Mouse (Mus musculus): ENCODE measurements around the gene Fgfr1op. TPM values are rescaled to one million over a fixed set of nuclear protein-coding genes. Genes with fewer than 3 reads are reported as not detected.

Fgfr1op gene
- polyA plus RNA-seq, 1 experiment from 2014 or later = 64.0 TPM

DNA sequence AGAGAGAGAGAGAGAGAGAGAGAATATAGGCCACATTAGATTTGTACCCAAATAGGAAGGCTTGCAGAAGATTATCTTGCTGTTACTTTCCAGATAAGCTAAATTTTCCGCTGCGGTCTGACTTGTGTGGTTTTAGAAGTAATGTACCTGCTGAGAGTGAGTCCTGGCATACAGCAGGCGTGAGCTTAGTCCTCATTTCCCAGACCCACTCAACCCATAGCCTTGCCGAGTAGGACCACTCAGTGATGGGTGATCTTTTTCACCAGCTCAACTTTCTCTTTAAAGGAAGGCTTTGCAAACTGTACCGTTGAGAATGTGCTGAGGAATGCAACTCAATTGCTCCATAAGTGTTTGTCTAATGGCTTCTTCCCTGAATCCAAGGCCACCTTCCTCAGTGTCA is 41.4 kb downstream of the Fgfr1op start:
- no peaks in the 10 kb centered on the region for H3K4me1 ChIP-seq (ENCODE audit: control insufficient read depth, insufficient read depth, low read length)
- no peaks in the 10 kb centered on the region for H3K9me3 ChIP-seq (ENCODE audit: control insufficient read depth, low read length)
- 81% methylated on average over 5 of the region's 5 CpGs for WGBS
- H3K4me3 ChIP-seq (ENCODE audit: low read depth, low read length) = no peak overlapping the region
- H3K27ac ChIP-seq (replicated peaks; ENCODE audit: low read depth, low read length) = no peak overlapping the region
- no peak overlapping the region for H3K9ac ChIP-seq (ENCODE audit: low read length)
- H3K4me2 ChIP-seq (ENCODE audit: low read depth, severe bottlenecking) = no peak overlapping the region
- H3K27me3 ChIP-seq (ENCODE audit: control insufficient read depth, insufficient read depth, low read length) = no peaks in the 10 kb centered on the region
- H3K36me3 ChIP-seq (ENCODE audit: control insufficient read depth, insufficient read depth, low read length) = no peaks in the 10 kb centered on the region
- no peak for DNase-seq (ENCODE audit: low spot score)
- no peak for ATAC-seq (ENCODE audit: insufficient number of reproducible peaks, low FRiP score, low TSS enrichment, low read depth)

DNA sequence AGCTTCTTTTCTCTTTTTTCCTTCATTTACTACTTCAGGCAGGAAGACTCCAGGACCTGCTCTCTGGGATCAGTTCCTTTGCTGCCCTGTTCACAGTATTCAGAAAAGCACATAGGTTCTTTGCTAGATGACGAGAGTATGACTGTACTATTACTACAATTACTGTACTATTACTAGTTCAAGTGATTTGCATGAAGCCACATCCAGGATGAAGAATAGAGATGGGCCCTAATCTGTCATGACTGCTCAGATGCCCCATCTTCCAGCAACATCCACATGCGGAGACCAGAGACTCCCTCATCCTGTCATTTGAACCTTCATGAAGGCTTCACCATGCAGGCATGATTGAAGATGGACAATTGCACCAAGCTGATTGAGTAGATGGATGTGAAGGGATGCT is 44.4 kb downstream of the Fgfr1op start:
- no peak for DNase-seq (ENCODE audit: low spot score)
- ATAC-seq (ENCODE audit: insufficient number of reproducible peaks, low FRiP score, low TSS enrichment, low read depth) = no peak
- H3K27me3 ChIP-seq (ENCODE audit: control insufficient read depth, insufficient read depth, low read length) = no peaks in the 10 kb centered on the region
- WGBS = 87% methylated on average over 2 of the region's 2 CpGs
- H3K27ac ChIP-seq (replicated peaks; ENCODE audit: low read depth, low read length) = no peak overlapping the region
- no peak overlapping the region for H3K4me2 ChIP-seq (ENCODE audit: low read depth, severe bottlenecking)
- H3K4me1 ChIP-seq (ENCODE audit: control insufficient read depth, insufficient read depth, low read length) = no peaks in the 10 kb centered on the region
- no peak overlapping the region for H3K4me3 ChIP-seq (ENCODE audit: low read depth, low read length)
- no peaks in the 10 kb centered on the region for H3K9me3 ChIP-seq (ENCODE audit: control insufficient read depth, low read length)
- H3K36me3 ChIP-seq (ENCODE audit: control insufficient read depth, insufficient read depth, low read length) = no peaks in the 10 kb centered on the region
- H3K9ac ChIP-seq (ENCODE audit: low read length) = no peak overlapping the region

DNA sequence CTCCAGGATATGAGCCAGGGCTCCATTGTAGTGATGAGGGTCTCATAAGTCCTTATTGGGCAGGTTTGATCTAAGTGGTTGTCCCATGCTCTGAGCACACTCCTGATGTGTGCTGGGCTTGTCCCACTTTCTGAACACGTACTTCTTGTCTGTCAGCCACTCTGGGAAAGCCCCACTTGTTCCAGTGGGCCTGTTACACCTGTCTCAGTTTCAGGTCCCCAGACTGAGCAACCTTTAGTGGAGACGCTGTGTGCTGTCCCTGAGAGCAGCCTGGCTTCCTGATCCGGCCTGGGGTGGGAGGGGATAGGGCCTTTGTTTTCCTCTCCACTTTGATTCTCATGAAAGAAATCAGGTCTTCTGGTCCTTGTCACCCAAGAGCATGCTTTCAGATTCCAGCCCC is 44.9 kb downstream of the Fgfr1op start:
- Histone ChIP-seq H3K27me3 (ENCODE audit: control insufficient read depth, insufficient read depth, low read length) (no peaks in the 10 kb centered on the region), H3K4me2 (ENCODE audit: low read depth, severe bottlenecking) (no peak overlapping the region), H3K9ac (ENCODE audit: low read length) (no peak overlapping the region), H3K27ac (replicated peaks; ENCODE audit: low read depth, low read length) (no peak overlapping the region), H3K4me3 (ENCODE audit: low read depth, low read length) (no peak overlapping the region), H3K9me3 (ENCODE audit: control insufficient read depth, low read length) (no peaks in the 10 kb centered on the region), H3K4me1 (ENCODE audit: control insufficient read depth, insufficient read depth, low read length) (no peaks in the 10 kb centered on the region), H3K36me3 (ENCODE audit: control insufficient read depth, insufficient read depth, low read length) (no peaks in the 10 kb centered on the region)
- DNase-seq (ENCODE audit: low spot score) (no peak), ATAC-seq (ENCODE audit: insufficient number of reproducible peaks, low FRiP score, low TSS enrichment, low read depth) (no peak)
- 69% methylated on average over 3 of the region's 3 CpGs for WGBS

DNA sequence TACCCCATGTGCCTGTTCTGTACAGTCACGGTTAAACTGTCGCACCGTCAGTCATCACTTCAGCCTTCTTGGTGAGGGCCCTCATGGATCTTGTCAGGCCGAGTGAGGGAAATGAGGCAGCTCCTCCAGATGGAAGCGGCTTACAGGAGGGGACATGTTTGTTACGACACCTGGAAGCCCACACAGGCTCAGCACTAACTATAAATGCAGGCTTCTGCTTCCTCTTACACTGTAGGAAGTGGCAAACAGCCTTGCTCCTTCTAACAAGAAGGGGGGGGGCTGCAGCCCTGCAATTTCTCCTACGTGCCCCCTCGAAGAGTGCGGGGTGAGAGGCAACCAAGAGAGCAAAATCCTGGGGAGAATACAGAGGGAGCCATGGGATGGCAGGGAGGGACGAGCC is 45.4 kb downstream of the Fgfr1op start:
- DNase-seq (ENCODE audit: low spot score) (no peak), ATAC-seq (ENCODE audit: insufficient number of reproducible peaks, low FRiP score, low TSS enrichment, low read depth) (no peak)
- no peak overlapping the region for H3K4me3 ChIP-seq (ENCODE audit: low read depth, low read length)
- H3K9me3 ChIP-seq (ENCODE audit: control insufficient read depth, low read length) = no peaks in the 10 kb centered on the region
- H3K36me3 ChIP-seq (ENCODE audit: control insufficient read depth, insufficient read depth, low read length) = no peaks in the 10 kb centered on the region
- no peak overlapping the region for H3K9ac ChIP-seq (ENCODE audit: low read length)
- H3K27ac ChIP-seq (replicated peaks; ENCODE audit: low read depth, low read length) = no peak overlapping the region
- H3K4me1 ChIP-seq (ENCODE audit: control insufficient read depth, insufficient read depth, low read length) = no peaks in the 10 kb centered on the region
- H3K27me3 ChIP-seq (ENCODE audit: control insufficient read depth, insufficient read depth, low read length) = no peaks in the 10 kb centered on the region
- 85% methylated on average over 10 of the region's 10 CpGs for WGBS
- H3K4me2 ChIP-seq (ENCODE audit: low read depth, severe bottlenecking) = no peak overlapping the region

DNA sequence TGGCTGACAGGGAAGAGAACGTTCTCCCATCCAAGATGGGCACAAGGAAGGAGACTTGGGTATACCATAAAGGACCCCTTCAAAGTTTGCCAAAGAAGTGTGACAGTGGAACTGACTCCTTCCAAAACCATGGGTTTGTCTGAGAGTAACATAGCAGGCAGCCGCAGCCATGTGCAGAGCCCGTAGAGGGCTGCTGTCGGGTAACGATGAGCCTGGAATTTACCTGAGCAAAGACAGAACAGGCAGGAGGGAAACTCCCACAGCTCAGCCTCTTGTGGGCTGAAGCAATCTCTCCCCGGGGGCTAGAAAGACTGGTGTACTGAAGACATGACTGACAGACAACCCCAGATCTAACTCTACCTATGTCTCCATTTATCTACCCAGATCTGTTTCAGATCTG is 46.1 kb downstream of the Fgfr1op start:
- no peaks in the 10 kb centered on the region for H3K36me3 ChIP-seq (ENCODE audit: control insufficient read depth, insufficient read depth, low read length)
- no peak overlapping the region for H3K4me2 ChIP-seq (ENCODE audit: low read depth, severe bottlenecking)
- no peak overlapping the region for H3K4me3 ChIP-seq (ENCODE audit: low read depth, low read length)
- WGBS = 85% methylated on average over 6 of the region's 6 CpGs
- H3K9ac ChIP-seq (ENCODE audit: low read length) = no peak overlapping the region
- no peaks in the 10 kb centered on the region for H3K27me3 ChIP-seq (ENCODE audit: control insufficient read depth, insufficient read depth, low read length)
- no peaks in the 10 kb centered on the region for H3K9me3 ChIP-seq (ENCODE audit: control insufficient read depth, low read length)
- no peak for ATAC-seq (ENCODE audit: insufficient number of reproducible peaks, low FRiP score, low TSS enrichment, low read depth)
- DNase-seq (ENCODE audit: low spot score) = no peak
- H3K4me1 ChIP-seq (ENCODE audit: control insufficient read depth, insufficient read depth, low read length) = no peaks in the 10 kb centered on the region
- no peak overlapping the region for H3K27ac ChIP-seq (replicated peaks; ENCODE audit: low read depth, low read length)

DNA sequence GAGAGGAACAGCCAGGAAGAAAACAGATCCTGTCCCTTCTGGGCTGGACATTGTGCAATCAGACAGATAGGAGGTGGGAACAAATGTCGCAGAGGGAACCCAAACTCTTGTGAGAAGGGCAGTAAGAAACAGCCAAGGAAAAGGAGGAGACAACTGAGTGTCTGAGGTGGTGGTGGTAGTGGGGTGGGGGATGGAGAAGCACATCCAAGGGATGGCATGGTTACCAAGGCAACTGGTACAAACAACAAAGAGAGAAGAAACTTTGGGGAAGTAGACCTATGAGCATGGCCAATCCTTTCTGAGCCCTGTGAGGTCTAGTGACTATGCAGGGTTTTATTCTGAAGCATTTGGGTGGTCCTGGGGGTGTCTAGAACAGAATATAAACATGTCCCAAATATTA is 49.1 kb downstream of the Fgfr1op start:
- no peak for ATAC-seq (ENCODE audit: insufficient number of reproducible peaks, low FRiP score, low TSS enrichment, low read depth)
- H3K9ac ChIP-seq (ENCODE audit: low read length) = no peak overlapping the region

DNA sequence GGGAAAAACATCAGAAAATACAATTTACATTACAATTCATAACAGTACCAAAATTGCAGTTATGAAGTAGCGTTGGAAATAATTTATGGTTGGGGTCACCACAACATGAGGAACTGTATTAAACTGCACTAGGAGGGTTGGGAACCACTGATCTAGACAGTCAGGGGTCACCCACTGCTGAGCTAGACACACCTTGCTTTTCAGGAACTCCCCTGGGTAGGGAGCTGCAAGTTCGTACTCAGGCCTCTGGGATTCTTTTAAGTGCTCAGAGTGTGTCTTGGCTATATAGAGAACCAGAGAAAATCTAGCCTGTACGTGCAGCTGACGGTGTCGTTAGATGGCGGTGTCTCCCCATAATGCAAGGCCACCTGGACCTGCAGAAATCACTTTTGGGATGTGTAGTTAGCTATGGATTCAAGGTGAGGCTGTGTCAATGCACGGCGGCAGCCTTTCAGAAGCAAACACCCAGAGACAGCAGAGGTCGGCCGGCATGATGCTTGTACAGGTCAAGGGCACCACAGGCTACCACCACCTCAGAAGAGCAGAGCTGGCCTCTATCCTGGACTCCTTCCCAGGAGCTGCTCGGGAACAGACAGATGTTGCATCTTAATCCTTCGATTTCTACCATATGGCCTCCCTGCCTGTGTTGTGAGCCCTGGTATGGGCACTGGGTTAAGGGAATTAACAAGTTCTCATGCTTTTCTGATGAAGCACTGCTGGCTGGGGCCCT is 49.9 kb downstream of the Fgfr1op start:
- Histone ChIP-seq H3K9ac (ENCODE audit: low read length) (no peak overlapping the region), H3K4me2 (ENCODE audit: low read depth, severe bottlenecking) (no peak overlapping the region), H3K27me3 (ENCODE audit: control insufficient read depth, insufficient read depth, low read length) (no peaks in the 10 kb centered on the region), H3K4me1 (ENCODE audit: control insufficient read depth, insufficient read depth, low read length) (no peaks in the 10 kb centered on the region), H3K36me3 (ENCODE audit: control insufficient read depth, insufficient read depth, low read length) (no peaks in the 10 kb centered on the region), H3K9me3 (ENCODE audit: control insufficient read depth, low read length) (no peaks in the 10 kb centered on the region), H3K27ac (replicated peaks; ENCODE audit: low read depth, low read length) (no peak overlapping the region), H3K4me3 (ENCODE audit: low read depth, low read length) (no peak overlapping the region)
- ATAC-seq (ENCODE audit: insufficient number of reproducible peaks, low FRiP score, low TSS enrichment, low read depth) (no peak), DNase-seq (ENCODE audit: low spot score) (no peak)
- 88% methylated on average over 12 of the region's 12 CpGs for WGBS

More for the DNA sequence above, 49.1 kb downstream of the Fgfr1op start:
- Histone ChIP-seq H3K4me2 (ENCODE audit: low read depth, severe bottlenecking) (no peak overlapping the region), H3K4me3 (ENCODE audit: low read depth, low read length) (no peak overlapping the region), H3K4me1 (ENCODE audit: control insufficient read depth, insufficient read depth, low read length) (no peaks in the 10 kb centered on the region), H3K27ac (replicated peaks; ENCODE audit: low read depth, low read length) (no peak overlapping the region), H3K27me3 (ENCODE audit: control insufficient read depth, insufficient read depth, low read length) (no peaks in the 10 kb centered on the region), H3K36me3 (ENCODE audit: control insufficient read depth, insufficient read depth, low read length) (no peaks in the 10 kb centered on the region), H3K9me3 (ENCODE audit: control insufficient read depth, low read length) (no peaks in the 10 kb centered on the region)
- no peak for DNase-seq (ENCODE audit: low spot score)
- WGBS = 88% methylated on average over 1 of the region's 1 CpGs

DNA sequence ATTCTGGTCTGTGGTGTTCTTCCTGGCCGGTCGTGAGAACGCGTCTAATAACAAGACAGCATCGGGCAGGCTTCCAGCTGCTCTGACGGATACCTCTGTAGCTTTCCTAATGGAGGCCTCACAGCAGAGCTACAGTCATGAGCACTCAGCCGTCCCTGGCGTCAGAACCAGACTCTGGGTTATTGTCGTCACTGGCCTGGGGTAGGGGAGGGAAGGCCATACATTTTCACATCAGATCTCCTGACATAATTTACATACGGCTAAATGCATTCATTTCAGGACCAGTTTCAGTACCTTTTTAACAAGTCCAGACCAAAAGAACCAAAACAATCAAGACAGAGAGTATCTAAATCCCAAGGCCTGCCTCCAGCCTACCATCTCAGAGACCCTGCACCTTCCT is 57.9 kb downstream of the Fgfr1op start:
- no peaks in the 10 kb centered on the region for H3K36me3 ChIP-seq (ENCODE audit: control insufficient read depth, insufficient read depth, low read length)
- no peak overlapping the region for H3K4me2 ChIP-seq (ENCODE audit: low read depth, severe bottlenecking)
- ATAC-seq (ENCODE audit: insufficient number of reproducible peaks, low FRiP score, low TSS enrichment, low read depth) (no peak), DNase-seq (ENCODE audit: low spot score) (no peak)
- H3K27me3 ChIP-seq (ENCODE audit: control insufficient read depth, insufficient read depth, low read length) = no peaks in the 10 kb centered on the region
- H3K4me1 ChIP-seq (ENCODE audit: control insufficient read depth, insufficient read depth, low read length) = no peaks in the 10 kb centered on the region
- WGBS = 89% methylated on average over 10 of the region's 10 CpGs
- no peak overlapping the region for H3K4me3 ChIP-seq (ENCODE audit: low read depth, low read length)
- H3K9me3 ChIP-seq (ENCODE audit: control insufficient read depth, low read length) = no peaks in the 10 kb centered on the region
- H3K9ac ChIP-seq (ENCODE audit: low read length) = no peak overlapping the region
- H3K27ac ChIP-seq (replicated peaks; ENCODE audit: low read depth, low read length) = no peak overlapping the region

DNA sequence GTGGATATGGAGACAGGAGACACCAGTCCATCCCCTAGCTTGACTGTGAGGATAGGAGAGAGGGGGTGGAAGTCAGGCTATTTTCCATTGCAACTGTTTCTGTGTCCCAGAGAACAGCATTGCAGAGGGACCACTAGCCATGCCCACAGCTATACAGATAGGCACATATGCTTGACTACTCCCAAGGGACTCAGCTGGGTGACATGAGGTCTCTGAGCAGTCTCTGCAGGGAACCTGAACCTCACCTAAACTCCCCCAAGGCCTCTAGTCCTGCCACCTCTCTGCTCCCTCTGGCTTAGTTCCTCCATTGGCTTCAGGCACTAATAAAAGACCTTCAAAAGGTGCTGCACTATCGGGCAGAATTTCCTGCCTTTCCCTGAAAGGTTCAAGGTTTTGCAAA is 58.8 kb downstream of the Fgfr1op start:
- Histone ChIP-seq H3K27me3 (ENCODE audit: control insufficient read depth, insufficient read depth, low read length) (no peaks in the 10 kb centered on the region), H3K4me2 (ENCODE audit: low read depth, severe bottlenecking) (no peak overlapping the region), H3K9ac (ENCODE audit: low read length) (no peak overlapping the region), H3K36me3 (ENCODE audit: control insufficient read depth, insufficient read depth, low read length) (no peaks in the 10 kb centered on the region), H3K4me3 (ENCODE audit: low read depth, low read length) (no peak overlapping the region), H3K27ac (replicated peaks; ENCODE audit: low read depth, low read length) (no peak overlapping the region), H3K4me1 (ENCODE audit: control insufficient read depth, insufficient read depth, low read length) (no peaks in the 10 kb centered on the region), H3K9me3 (ENCODE audit: control insufficient read depth, low read length) (no peaks in the 10 kb centered on the region)
- ATAC-seq (ENCODE audit: insufficient number of reproducible peaks, low FRiP score, low TSS enrichment, low read depth) (no peak), DNase-seq (ENCODE audit: low spot score) (no peak)
- WGBS = 83% methylated on average over 1 of the region's 1 CpGs
